ENCODE assay signal across 23 mouse cellular contexts in the genomic region with DNA sequence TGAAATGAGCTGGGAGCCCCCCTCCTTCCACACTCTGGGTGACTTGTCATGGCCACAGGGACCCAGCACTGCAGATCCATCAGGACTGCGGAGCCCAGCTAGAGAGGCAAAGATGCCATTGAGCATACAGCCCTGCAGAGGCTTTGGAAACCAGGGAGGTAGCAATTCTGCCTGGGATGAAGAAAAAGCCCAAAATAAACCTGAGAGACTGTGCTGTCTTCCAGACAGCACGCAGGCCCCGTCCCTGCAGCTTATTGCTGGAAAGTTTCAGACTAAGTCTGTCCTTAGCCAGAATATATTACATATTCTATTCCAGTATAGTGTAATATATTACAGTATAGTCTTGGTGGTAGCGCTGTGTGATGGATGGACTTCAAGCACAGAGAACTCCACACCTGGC.
DNase-seq lines count a peak whose midpoint lies in the region; ATAC-seq and TF ChIP-seq lines count a peak whose summit lies in the region.
"Had no signal": no experiment of that assay in that cellular context is flagged by ENCODE, and none has a peak within 500 bp of the region (broad histone marks: within the 10 kb centered on the region; RNA-seq: fewer than 3 reads in every experiment).

No protein-coding gene starts in this region.

- no peaks in the 10 kb centered on the region for H3K9me3 ChIP-seq in forebrain, postnatal 0 days (ENCODE audit: low read length)
- no peaks in the 10 kb centered on the region for H3K9me3 ChIP-seq in forebrain, embryonic 16.5 days (ENCODE audit: control insufficient read depth, low read length)
- H3K9me3 ChIP-seq in limb, embryonic 12.5 days, result no peaks in the 10 kb centered on the region
- H3K9me3 ChIP-seq in limb, embryonic 10.5 days (replicated peaks), result no peaks in the 10 kb centered on the region
- no peaks in the 10 kb centered on the region for H3K9me3 ChIP-seq in limb, embryonic 15.5 days
- no peaks in the 10 kb centered on the region for H3K9me3 ChIP-seq in stomach, postnatal 0 days (ENCODE audit: control insufficient read depth, low read length)
- H3K9me3 ChIP-seq: embryonic facial prominence, embryonic 15.5 days; forebrain, embryonic 10.5 days; heart, embryonic 15.5 days; hindbrain, embryonic 13.5 days had no signal

- no peak for DNase-seq in forebrain, postnatal 0 days
- DNase-seq in limb, embryonic 10.5 days (ENCODE audit: low spot score), result no peak
- no peak for DNase-seq in stomach, postnatal 0 days (ENCODE audit: low spot score)
- DNase-seq in cerebellum, postnatal 10 days, result no peak
- no peak for DNase-seq in layer of hippocampus, postnatal 10 days (ENCODE audit: low spot score in 2 of 2)
- DNase-seq: adrenal gland, postnatal 14 days; cerebellum, adult 18-20 months; cerebellum, adult 9-11 months; gastrocnemius, postnatal 10 days; heart, adult 2 months; heart, postnatal 14 days had no signal

- 86% methylated on average over 4 of the region's 4 CpGs for WGBS in forebrain, postnatal 0 days
- 93% methylated on average over 4 of the region's 4 CpGs for WGBS in forebrain, embryonic 16.5 days
- 94% methylated on average over 4 of the region's 4 CpGs for WGBS in limb, embryonic 12.5 days
- 96% methylated on average over 4 of the region's 4 CpGs for WGBS in limb, embryonic 10.5 days
- WGBS in limb, embryonic 15.5 days, result 86% methylated on average over 4 of the region's 4 CpGs
- 75% methylated on average over 4 of the region's 4 CpGs for WGBS in stomach, postnatal 0 days

- TF ChIP-seq CTCF in forebrain, postnatal 0 days (IDR thresholded peaks at IDR 0.05; ENCODE audit: low read depth), result no peak
- TF ChIP-seq CTCF in stomach, postnatal 0 days (IDR thresholded peaks at IDR 0.05; ENCODE audit: low read depth), result no peak

- no peak overlapping the region for H3K9ac ChIP-seq in forebrain, postnatal 0 days
- no peak overlapping the region for H3K9ac ChIP-seq in forebrain, embryonic 16.5 days (replicated peaks; ENCODE audit: low read depth, low read length)
- 0 out of 2 replicates have a peak overlapping the region, but pooled peaks have one; percentile 18 for H3K9ac ChIP-seq in limb, embryonic 12.5 days (replicated peaks)
- H3K9ac ChIP-seq in limb, embryonic 15.5 days, result no peak overlapping the region
- H3K9ac ChIP-seq in stomach, postnatal 0 days (ENCODE audit: low read length), result no peak overlapping the region
- H3K9ac ChIP-seq: embryonic facial prominence, embryonic 15.5 days; heart, embryonic 15.5 days; hindbrain, embryonic 13.5 days had no signal

- no peak overlapping the region for H3K4me2 ChIP-seq in forebrain, postnatal 0 days (ENCODE audit: low read depth)
- no peak overlapping the region for H3K4me2 ChIP-seq in forebrain, embryonic 16.5 days (ENCODE audit: low read length)
- no peak overlapping the region for H3K4me2 ChIP-seq in limb, embryonic 12.5 days
- no peak overlapping the region for H3K4me2 ChIP-seq in limb, embryonic 15.5 days
- no peak overlapping the region for H3K4me2 ChIP-seq in stomach, postnatal 0 days (replicated peaks; ENCODE audit: low read depth)
- H3K4me2 ChIP-seq: embryonic facial prominence, embryonic 15.5 days; heart, embryonic 11.5 days; heart, embryonic 15.5 days; hindbrain, embryonic 13.5 days had no signal

- H3K27me3 ChIP-seq in forebrain, postnatal 0 days (ENCODE audit: insufficient read depth, low read length), result no peaks in the 10 kb centered on the region
- no peaks in the 10 kb centered on the region for H3K27me3 ChIP-seq in forebrain, embryonic 16.5 days (replicated peaks; ENCODE audit: control insufficient read depth, insufficient read depth, low read length)
- no peaks in the 10 kb centered on the region for H3K27me3 ChIP-seq in limb, embryonic 12.5 days
- H3K27me3 ChIP-seq in limb, embryonic 10.5 days (ENCODE audit: low read depth, poor library complexity, severe bottlenecking), result no peaks in the 10 kb centered on the region
- no peaks in the 10 kb centered on the region for H3K27me3 ChIP-seq in limb, embryonic 15.5 days
- H3K27me3 ChIP-seq in stomach, postnatal 0 days (ENCODE audit: control insufficient read depth, insufficient read depth, low read length), result no peaks in the 10 kb centered on the region
- H3K27me3 ChIP-seq: embryonic facial prominence, embryonic 15.5 days; heart, embryonic 15.5 days; hindbrain, embryonic 13.5 days; Patski had no signal

- no peak for TF ChIP-seq EP300 in stomach, postnatal 0 days (optimal IDR thresholded peaks at IDR 0.05)

- no peak overlapping the region for H3K4me3 ChIP-seq in forebrain, postnatal 0 days (ENCODE audit: low read depth, low read length)
- no peak overlapping the region for H3K4me3 ChIP-seq in forebrain, embryonic 16.5 days (replicated peaks; ENCODE audit: low read length)
- no peak overlapping the region for H3K4me3 ChIP-seq in limb, embryonic 12.5 days (replicated peaks)
- H3K4me3 ChIP-seq in limb, embryonic 10.5 days, result no peak overlapping the region
- H3K4me3 ChIP-seq in limb, embryonic 15.5 days, result no peak overlapping the region
- H3K4me3 ChIP-seq in stomach, postnatal 0 days (ENCODE audit: low read depth, low read length), result no peak overlapping the region
- H3K4me3 ChIP-seq: embryonic facial prominence, embryonic 15.5 days; erythroblast, embryonic 14.5 days; forebrain, embryonic 10.5 days; heart, adult 2 months; heart, embryonic 15.5 days; hindbrain, embryonic 13.5 days had no signal

- peak; percentile 59; the same call in 1 of the 2 replicates for ATAC-seq in forebrain, postnatal 0 days
- ATAC-seq in forebrain, embryonic 16.5 days, result no peak
- ATAC-seq in limb, embryonic 12.5 days (ENCODE audit: insufficient number of reproducible peaks, insufficient read depth, low FRiP score, low TSS enrichment, low read depth), result no peak
- no peak for ATAC-seq in limb, embryonic 15.5 days (ENCODE audit: insufficient number of reproducible peaks, low FRiP score, low TSS enrichment, low read depth)
- ATAC-seq in stomach, postnatal 0 days (ENCODE audit: low FRiP score, low TSS enrichment), result no peak
- ATAC-seq: activated CD4-positive, CD25-positive, alpha-beta regulatory T cell, adult 4 months; hindbrain, postnatal 0 days; Patski had no signal

- H3K36me3 ChIP-seq in forebrain, postnatal 0 days (ENCODE audit: insufficient read depth), result no peaks in the 10 kb centered on the region
- no peaks in the 10 kb centered on the region for H3K36me3 ChIP-seq in forebrain, embryonic 16.5 days (ENCODE audit: control insufficient read depth, insufficient read depth)
- peaks cover 56% of the 10 kb centered on the region for H3K36me3 ChIP-seq in limb, embryonic 12.5 days
- peaks cover 25% of the 10 kb centered on the region for H3K36me3 ChIP-seq in limb, embryonic 10.5 days
- H3K36me3 ChIP-seq in limb, embryonic 15.5 days, result peaks cover 79% of the 10 kb centered on the region
- H3K36me3 ChIP-seq in stomach, postnatal 0 days (ENCODE audit: control insufficient read depth, insufficient read depth, low read length), result no peaks in the 10 kb centered on the region; the same call in 1 of the 2 replicates
- H3K36me3 ChIP-seq: hindbrain, embryonic 13.5 days had no signal

- H3K27ac ChIP-seq in forebrain, postnatal 0 days (ENCODE audit: low read depth, low read length), result 0 out of 2 replicates have a peak overlapping the region, but pooled peaks have one; percentile 22
- no peak overlapping the region for H3K27ac ChIP-seq in forebrain, embryonic 16.5 days (ENCODE audit: low read length)
- H3K27ac ChIP-seq in limb, embryonic 12.5 days, result no peak overlapping the region
- H3K27ac ChIP-seq in limb, embryonic 10.5 days, result no peak overlapping the region
- H3K27ac ChIP-seq in limb, embryonic 15.5 days, result 0 out of 2 replicates have a peak overlapping the region, but pooled peaks have one; percentile 17
- peak overlapping the region; percentile 30; the same call in 1 of the 2 replicates for H3K27ac ChIP-seq in stomach, postnatal 0 days (replicated peaks)
- H3K27ac ChIP-seq: embryonic facial prominence, embryonic 15.5 days; forebrain, embryonic 10.5 days; heart, adult 2 months; heart, embryonic 15.5 days; hindbrain, embryonic 13.5 days; hindbrain, postnatal 0 days had no signal

- H3K4me1 ChIP-seq in forebrain, postnatal 0 days (ENCODE audit: insufficient read depth), result no peaks in the 10 kb centered on the region
- H3K4me1 ChIP-seq in forebrain, embryonic 16.5 days (replicated peaks; ENCODE audit: control insufficient read depth, insufficient read depth, low read length), result no peaks in the 10 kb centered on the region
- no peaks in the 10 kb centered on the region for H3K4me1 ChIP-seq in limb, embryonic 12.5 days (replicated peaks)
- H3K4me1 ChIP-seq in limb, embryonic 10.5 days, result 0 out of 2 replicates have a peak, but pooled peaks cover 3% of the 10 kb centered on the region
- no peaks in the 10 kb centered on the region for H3K4me1 ChIP-seq in limb, embryonic 15.5 days
- H3K4me1 ChIP-seq in stomach, postnatal 0 days (replicated peaks; ENCODE audit: control insufficient read depth, insufficient read depth), result no peaks in the 10 kb centered on the region
- H3K4me1 ChIP-seq: embryonic facial prominence, embryonic 15.5 days; forebrain, embryonic 10.5 days; heart, embryonic 15.5 days; hindbrain, embryonic 13.5 days had no signal

Comparison
In these comparisons a context has a peak if more than half of its experiments do, and no peak if none do; other contexts are left out.
1. H3K27ac ChIP-seq: peak in forebrain, postnatal 0 days (single experiment), limb, embryonic 15.5 days (single experiment) and stomach, postnatal 0 days (single experiment); none in forebrain, embryonic 16.5 days (single experiment), limb, embryonic 12.5 days (single experiment) and limb, embryonic 10.5 days (single experiment).